Mouse (Mus musculus) cerebellum, adult (tissue): ENCODE results near the gene Ndufc2.

Experiments used
- ATAC-seq: cut with Nextera tagmentation; 2 replicates; pipeline ENCODE4 v1.9.2; 2017; ENCODE audit warnings: mild to moderate bottlenecking, moderate library complexity, mixed read lengths; ENCODE audit not compliant: insufficient number of reproducible peaks, low FRiP score, low TSS enrichment

Gene Ndufc2

DNA sequence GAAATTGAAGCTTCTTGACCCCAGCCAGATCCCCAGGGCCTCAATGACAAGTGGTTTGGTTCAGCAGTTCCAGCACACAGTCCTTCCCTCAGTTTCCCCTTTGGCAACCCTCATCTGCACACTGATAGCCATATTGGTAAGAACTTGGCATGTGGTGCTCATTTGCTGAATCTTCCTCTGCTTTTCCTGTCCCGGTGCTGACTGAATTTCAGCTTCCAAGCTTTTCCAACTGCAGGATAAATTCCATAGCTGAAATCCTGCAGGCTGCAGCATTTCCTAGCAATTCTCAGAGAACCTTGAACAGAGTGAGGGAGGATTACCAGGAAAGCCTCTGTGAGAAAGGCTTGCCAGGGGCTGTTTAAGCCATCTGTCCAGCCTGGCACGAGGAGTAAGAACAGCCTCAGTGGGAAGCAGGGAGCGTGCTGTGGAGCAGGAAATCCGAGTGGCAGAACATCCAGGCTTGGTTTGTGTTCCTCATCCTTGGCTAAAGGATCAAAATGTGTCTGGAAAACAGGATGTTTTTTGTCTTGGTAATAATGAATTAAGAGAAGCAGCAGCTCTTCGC, 12.9 kb upstream of the Ndufc2 start:
- ATAC-seq = peak; percentile 96

DNA sequence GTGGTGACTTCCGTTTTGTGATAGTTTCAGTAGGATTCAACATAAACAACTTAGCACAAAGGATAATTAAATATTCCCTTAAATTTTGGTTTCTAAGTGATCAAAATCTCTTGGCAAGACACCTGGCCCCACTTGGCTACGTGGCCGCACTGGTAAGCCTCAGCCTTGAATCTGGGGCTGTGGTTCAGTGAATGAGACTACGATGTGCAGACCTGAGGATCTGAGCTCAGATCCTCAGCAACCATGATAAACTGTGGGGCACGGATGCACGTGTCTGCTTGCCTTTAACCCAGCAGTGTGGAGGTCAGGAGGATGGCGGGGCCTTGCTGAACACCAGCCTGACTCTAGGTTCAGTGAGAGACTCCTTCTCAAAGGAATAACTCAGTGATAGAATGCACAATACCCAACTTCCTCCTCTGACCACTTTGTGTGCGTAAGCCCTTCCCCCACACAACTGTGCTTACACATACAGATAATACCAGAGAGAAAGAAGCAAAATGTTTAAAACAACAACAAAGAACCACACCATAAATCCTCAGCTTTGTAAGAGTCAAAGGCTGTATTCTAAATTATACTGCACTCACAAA, 12.1 kb upstream of the Ndufc2 start:
- peak; percentile 29; the same call in 1 of the 2 replicates for ATAC-seq

GRCm38 (mm10) chr7:97388541-97388940, 11.3 kb upstream of the Ndufc2 start:
- ATAC-seq = no peak

GRCm38 (mm10) chr7:97391293-97392078, 8.3 kb upstream of the Ndufc2 start:
- ATAC-seq = no peak

- no peak for ATAC-seq
Observed at GRCm38 (mm10) chr7:97392079-97392445, 7.7 kb upstream of the Ndufc2 start.

- no peak for ATAC-seq
Observed at GRCm38 (mm10) chr7:97394375-97394774, 5.4 kb upstream of the Ndufc2 start.

- no peak for ATAC-seq
Observed at GRCm38 (mm10) chr7:97398943-97399342, 860 bp upstream of the Ndufc2 start.

DNA sequence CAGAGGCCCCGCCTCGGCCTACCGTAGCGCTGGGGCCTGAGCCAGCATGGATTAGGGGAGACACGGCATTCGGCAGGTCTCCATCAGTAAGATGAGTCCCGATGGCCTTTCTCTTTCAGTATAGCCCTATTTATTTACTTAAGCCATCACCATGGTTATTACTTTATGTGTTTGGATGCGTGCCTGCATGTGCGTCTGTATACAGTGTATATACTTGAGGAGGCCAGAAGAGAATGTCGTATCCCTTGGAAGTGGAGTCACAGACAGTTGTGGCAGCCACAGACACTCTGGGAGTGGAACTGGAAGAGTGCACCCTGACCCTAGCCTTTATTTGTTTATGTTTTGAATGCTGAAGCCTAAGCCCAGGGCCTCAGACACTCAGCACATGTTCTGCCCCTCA, 7.3 kb downstream of the Ndufc2 start:
- no peak for ATAC-seq

DNA sequence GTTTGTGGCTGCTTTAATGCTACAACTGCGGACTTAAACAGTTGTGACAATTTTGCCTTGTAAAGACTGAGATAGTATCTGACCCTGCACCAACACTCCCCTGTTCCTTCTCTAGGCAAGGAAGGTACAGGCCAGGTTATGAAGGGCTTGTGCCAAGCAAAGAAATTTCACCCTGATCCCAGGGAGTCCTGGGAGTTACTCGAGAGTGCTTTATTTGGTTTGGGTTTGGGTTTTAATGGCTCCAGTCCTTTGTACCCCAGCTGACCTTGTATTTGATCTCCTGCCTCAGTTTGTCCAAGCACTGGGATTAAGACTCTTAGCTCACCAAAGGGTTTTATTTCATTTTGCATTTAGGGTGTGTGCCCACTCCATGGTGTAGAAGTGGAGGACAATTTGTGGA, 11.3 kb downstream of the Ndufc2 start:
- no peak for ATAC-seq

GRCm38 (mm10) chr7:97411575-97411974, 11.8 kb downstream of the Ndufc2 start:
- no peak for ATAC-seq

DNA sequence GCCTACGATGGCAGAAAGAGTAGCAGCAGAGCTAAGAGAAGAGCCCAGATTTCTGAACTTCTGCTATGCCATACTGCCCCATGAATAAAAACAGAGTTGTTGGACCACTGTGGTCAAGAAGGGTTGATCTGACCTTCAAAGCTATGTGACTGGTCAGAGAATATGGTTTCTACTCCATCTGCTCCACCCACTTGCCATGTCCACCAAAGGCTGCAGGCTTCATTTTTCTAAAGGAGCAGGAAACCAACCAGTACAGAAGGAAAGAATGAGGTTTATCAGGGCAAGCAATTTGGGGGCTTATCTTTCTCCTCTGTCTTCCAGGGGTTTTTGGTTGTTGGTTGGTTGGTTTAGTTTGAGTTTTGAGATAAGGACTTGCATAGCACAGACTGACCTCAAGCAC, 14.2 kb downstream of the Ndufc2 start:
- ATAC-seq = no peak

- no peak for ATAC-seq
Observed at GRCm38 (mm10) chr7:97414426-97414825, 14.6 kb downstream of the Ndufc2 start.

DNA sequence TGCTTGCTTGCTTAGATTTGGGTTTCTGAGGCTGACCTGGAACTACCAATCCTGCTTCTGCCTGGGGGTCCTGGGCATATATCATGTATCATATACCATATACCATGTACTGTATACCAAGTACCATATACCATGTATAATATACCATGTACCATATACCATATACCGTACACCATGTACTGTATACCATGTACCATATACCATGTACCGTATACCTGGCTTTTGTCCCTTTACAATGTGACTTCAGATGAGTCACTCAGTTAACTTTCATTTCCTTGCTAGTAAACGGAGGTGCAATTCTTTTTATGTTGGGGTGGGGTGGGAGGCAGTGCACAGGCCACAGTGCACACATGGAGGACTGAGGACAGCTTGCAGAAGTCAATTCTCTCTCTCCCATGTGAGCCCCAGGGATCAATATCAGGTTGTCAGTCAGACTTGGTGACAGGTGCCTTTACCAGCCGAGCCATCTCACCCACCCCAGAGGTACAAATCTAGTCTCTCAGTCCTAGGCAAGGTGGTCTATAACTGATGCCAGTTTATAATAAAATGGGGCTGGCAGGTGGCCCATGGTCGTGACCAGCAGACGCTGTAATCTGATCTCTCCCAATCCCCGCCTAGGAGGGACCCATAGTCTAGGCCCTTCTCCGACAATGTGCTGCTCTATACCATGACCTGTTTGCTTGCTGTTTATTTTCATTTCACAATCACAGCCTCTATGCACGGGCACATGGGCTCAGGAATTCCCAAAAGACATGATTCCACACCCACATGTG, 15.3 kb downstream of the Ndufc2 start:
- ATAC-seq = no peak

DNA sequence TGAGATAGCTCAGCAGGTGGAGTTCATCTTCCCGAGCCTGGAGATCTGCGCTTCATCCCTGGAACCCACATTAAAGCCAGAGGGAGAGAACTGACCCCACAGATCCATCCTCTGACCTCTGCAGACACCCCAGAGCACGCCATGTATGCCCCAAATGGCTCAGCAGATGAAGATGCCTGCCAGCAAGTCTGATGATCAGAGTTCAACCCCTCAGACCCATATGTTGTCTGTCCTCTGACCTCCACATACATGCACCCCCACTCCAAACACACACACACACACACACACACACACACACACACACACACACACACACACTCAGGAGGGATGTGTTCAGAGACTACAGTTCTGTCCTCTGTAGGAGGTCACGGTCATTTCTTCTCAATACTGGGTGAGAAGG, 16.7 kb downstream of the Ndufc2 start:
- no peak for ATAC-seq

DNA sequence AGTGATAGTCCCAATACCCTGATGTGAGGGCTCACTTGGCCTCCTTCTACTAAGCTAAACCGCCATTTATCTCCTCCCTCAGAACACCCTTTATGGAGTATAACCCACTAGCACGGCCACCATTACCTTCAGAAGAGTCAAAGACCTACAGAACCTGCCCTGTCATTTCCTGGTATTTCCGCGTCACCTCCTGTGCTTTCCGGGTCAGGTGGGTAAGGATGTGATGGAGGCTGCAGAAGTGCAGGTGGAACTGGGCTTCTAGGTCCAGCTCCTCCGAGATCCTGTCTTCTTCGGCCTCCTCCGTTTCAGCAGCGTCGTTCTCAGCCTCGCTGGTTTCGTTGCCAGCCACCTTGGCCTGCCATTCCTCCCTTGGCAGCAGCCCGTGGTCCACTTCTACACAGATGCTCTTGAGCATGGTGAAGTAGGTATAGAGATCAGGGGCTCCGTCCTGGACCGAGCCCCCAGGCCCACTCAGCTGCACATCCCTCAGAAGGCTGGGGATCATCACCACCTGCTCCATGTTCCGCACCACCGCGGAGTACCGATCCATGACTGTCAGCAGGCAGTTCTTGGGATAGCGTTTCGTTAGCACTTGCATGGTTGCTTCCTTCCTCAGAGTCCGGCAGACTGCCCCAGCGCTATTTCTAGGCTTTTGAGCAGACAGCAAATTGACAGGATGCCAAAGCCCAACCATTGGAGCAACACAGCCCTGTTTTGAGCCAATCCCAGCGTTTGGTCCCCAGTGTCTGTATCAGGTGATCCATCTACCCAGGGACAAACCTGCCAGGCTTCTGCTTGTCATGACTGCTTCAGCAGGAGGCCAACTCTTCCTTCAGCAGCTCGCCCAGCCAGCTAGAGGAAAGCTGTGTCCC, 17.3 kb downstream of the Ndufc2 start, which contains the start of gene Thrsp:
Thrsp (minus strand) TSS at position 825 of the 872 bp plus-strand sequence.
- ATAC-seq = peak; percentile 88

- no peak for ATAC-seq
Observed at GRCm38 (mm10) chr7:97418717-97419116, 18.9 kb downstream of the Ndufc2 start.

GRCm38 (mm10) chr7:97419163-97419562, 19.4 kb downstream of the Ndufc2 start:
- no peak for ATAC-seq

DNA sequence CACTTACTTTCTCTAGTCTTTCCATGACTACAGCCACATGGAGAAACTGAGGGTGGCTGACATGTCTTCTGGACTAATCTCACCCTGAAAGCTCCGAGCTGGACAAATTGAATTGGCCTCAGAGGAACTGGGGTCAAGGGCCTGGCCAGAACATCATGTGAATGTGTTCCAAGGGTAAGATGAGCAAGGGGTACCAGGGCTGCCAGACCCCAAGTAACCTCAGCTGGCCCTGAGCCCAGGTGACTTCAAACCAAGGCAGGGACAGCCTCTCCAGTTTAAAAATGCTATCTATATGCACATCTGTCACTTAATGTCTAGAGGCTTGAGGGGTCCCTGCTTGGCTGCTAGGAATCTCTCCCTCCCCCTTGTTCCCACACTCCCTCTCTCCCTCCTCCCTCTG, 20.6 kb downstream of the Ndufc2 start:
- ATAC-seq = no peak

DNA sequence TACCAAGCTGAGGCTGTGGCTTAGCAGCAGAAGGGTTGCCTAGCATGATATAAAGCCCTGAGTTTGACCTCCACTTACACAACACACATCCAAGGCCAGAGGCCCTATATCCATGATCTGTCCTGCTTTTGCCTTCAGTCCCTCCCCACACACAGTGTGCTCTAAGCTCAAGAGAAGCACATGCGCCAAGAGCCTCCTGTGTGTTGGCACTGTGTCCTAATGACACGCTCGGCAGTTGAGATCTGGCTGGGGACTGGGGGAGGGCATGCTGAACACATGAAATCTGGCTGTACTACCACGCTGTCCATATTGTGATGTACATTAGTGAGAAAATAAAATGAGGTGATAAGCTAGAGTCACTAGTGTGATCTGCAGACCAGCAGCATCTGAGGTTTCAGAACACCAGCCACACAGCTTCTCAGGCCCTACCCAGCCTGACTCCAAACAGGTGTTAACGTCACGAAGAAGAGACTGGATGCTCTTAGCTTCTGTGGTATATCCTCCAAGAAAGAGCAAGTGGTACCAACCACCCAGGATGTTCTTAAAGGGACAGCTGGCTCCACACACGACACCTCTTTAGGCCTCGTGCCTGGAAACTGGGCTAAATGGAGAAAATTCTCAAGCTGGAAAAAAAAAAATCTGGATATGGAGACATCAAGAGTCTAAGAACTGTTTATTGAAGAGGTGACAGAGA, 21.3 kb downstream of the Ndufc2 start:
- no peak for ATAC-seq
